Mouse (Mus musculus) liver, adult 2 months (tissue): ENCODE data around the gene 4930402F06Rik.

Source experiments
- CTCF ChIP-seq: fragments of 200-500 bp; IDR thresholded peaks from 2 replicates; pipeline ENCODE4 v1.5.1; 2011; ENCODE audit warnings: low read depth, low read length, control low read depth
- POLR2A ChIP-seq: fragments of 200-500 bp; IDR thresholded peaks from 2 replicates; pipeline ENCODE4 v1.6.1; 2011; ENCODE audit warnings: low read length, control low read depth; ENCODE audit not compliant: insufficient read depth; ENCODE audit errors: extremely low read depth

- TF ChIP-seq CTCF (no peak), POLR2A (no peak)
Measured at GRCm38 (mm10) chr2:35335620-35336019, 61.4 kb downstream of the 4930402F06Rik start.
